Mouse (Mus musculus) testis, adult 2 months (tissue): ENCODE results near the gene Fyn.

Source experiments
- CTCF ChIP-seq: fragments of 200-500 bp; IDR thresholded peaks from 2 replicates; pipeline ENCODE4 v1.5.1; 2012; ENCODE audit warnings: low read depth, mild to moderate bottlenecking, inconsistent platforms, low read length, moderate library complexity; ENCODE audit not compliant: control insufficient read depth, insufficient read depth, insufficient replicate concordance
- POLR2A ChIP-seq: fragments of 200-500 bp; IDR thresholded peaks from 2 replicates; pipeline ENCODE4 v1.6.1; 2012; ENCODE audit warnings: low read depth, mild to moderate bottlenecking, inconsistent platforms, low read length, moderate library complexity; ENCODE audit not compliant: control insufficient read depth

GRCm38 (mm10) chr10:39368572-39369135 is at the start of gene Fyn:
- TF ChIP-seq POLR2A, result no peak
- no peak for TF ChIP-seq CTCF
